Mouse (Mus musculus) brain, embryonic 14.5 days (tissue): ENCODE results near the gene Cdc42bpg. TPM values are rescaled to one million over a fixed set of nuclear protein-coding genes. Genes with fewer than 3 reads are reported as not detected.

Experiments
- DNase-seq: peaks from one replicate; pipeline ENCODE4 v3.0.0-alpha.2; 2011; ENCODE audit warnings: low read depth
- CTCF ChIP-seq: fragments of 200-500 bp; IDR thresholded peaks from 2 replicates; pipeline ENCODE4 v1.5.1; 2012; ENCODE audit warnings: inconsistent platforms, mild to moderate bottlenecking, moderate library complexity, borderline replicate concordance; ENCODE audit not compliant: insufficient read depth, insufficient read length; ENCODE audit errors: extremely low read depth
- POLR2A ChIP-seq: fragments of 200-500 bp; IDR thresholded peaks from 2 replicates; pipeline ENCODE4 v1.6.1; 2012; ENCODE audit warnings: mild to moderate bottlenecking, inconsistent platforms, borderline replicate concordance; ENCODE audit not compliant: poor library complexity, insufficient read depth, insufficient read length, severe bottlenecking; ENCODE audit errors: extremely low read depth
- polyA plus RNA-seq: library from polyadenylated mRNA; depleted of rRNA; stranded (reverse); fragments of >200 nt; gene quantifications from 2 replicates; pipeline ENCODE4 v1.2.3, GENCODE M21; 2012

Cdc42bpg gene
- polyA plus RNA-seq, 1 experiment = 6.5 TPM

DNA sequence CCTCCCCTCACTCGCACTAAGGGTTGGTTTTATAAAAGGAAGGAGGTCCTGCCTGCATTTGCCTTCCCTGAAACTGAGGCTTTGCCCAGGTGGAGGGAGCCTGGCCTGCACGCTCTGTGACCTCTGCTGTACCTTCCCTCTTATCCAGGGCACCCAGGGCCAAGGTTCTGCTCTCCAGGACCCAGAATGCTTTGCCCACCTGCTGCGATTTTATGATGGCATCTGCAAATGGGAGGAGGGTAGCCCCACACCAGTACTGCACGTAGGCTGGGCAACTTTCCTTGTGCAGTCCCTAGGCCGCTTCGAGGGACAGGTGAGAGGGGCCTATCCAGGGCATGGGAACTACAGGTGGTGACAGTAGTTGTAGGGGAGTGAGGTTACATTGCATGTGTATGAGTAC is 32.9 kb downstream of the Cdc42bpg start:
- TF ChIP-seq CTCF = no peak
- no peak for TF ChIP-seq POLR2A

DNA sequence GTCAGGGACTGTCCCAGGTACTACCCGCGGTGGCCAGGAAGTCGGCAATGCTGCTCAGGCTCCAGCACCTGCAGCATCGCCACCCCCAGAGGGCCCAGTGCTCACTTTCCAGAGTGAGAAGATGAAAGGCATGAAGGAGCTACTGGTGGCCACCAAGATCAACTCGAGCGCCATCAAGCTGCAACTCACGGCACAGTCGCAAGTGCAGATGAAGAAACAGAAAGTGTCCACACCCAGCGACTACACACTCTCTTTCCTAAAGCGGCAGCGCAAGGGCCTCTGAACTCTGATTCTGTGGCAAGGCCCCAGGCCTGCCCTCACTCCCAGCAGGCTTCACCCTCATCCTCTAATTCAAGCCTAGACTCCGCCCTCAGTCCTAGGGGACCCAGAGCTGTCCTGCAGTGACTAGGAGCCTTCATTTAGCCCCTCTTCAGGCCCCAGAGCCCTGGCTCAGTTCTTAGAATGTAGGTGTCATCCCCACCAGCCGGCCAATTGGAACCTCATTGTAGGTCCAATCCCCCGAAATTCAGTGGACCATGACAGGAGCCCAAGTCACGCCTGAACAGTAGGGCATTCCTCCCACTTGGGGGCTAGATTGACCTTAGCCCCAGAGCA is 33.7 kb downstream of the Cdc42bpg start:
- no peak for DNase-seq
- TF ChIP-seq POLR2A (no peak), CTCF (no peak)

More for the DNA sequence above, 32.9 kb downstream of the Cdc42bpg start:
- no peak for DNase-seq

GRCm38 (mm10) chr19:6340524-6341452 is 34.5 kb downstream of the Cdc42bpg start, which contains the start of gene Map4k2:
TSS of gene Map4k2 (plus strand) at chr19:6341135.
- DNase-seq = peak; percentile 66
- TF ChIP-seq POLR2A (0 out of 2 replicates have a peak, but pooled peaks have one; percentile 9), CTCF (peak; percentile 18; the same call in 1 of the 2 replicates)

- TF ChIP-seq POLR2A (no peak), CTCF (no peak)
- DNase-seq = no peak
Measured at GRCm38 (mm10) chr19:6341453-6342077, 35.3 kb downstream of the Cdc42bpg start.

DNA sequence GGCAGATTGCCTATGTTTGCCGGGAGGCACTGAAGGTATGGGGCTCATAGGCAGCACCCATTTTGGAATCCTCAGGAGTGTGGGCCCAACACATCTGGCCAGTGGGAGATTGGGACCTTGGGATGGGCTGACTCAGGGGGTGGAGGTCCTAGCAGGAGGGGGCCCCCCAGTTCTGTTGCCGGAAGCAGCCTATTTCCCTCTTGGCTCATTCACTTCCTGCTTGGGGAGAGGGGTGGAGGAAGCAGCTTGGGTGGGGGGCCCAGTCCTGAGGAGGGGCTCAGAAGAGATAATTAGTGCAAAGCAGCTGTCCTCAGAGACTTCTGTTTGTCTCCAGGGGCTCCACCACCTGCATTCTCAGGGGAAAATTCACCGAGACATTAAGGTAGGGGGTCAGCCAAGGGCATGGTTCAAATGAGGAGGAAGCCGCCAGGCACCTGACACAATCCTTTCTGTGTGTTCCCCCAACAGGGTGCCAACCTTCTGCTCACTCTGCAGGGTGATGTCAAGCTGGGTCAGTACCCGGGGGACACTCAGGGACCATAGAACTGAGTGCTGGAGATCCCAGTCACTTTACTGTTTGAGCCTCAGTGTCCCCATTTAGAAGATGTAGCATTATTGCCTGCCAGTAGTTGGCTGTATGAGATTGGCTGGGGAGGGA is 36.1 kb downstream of the Cdc42bpg start:
- DNase-seq = no peak

DNA sequence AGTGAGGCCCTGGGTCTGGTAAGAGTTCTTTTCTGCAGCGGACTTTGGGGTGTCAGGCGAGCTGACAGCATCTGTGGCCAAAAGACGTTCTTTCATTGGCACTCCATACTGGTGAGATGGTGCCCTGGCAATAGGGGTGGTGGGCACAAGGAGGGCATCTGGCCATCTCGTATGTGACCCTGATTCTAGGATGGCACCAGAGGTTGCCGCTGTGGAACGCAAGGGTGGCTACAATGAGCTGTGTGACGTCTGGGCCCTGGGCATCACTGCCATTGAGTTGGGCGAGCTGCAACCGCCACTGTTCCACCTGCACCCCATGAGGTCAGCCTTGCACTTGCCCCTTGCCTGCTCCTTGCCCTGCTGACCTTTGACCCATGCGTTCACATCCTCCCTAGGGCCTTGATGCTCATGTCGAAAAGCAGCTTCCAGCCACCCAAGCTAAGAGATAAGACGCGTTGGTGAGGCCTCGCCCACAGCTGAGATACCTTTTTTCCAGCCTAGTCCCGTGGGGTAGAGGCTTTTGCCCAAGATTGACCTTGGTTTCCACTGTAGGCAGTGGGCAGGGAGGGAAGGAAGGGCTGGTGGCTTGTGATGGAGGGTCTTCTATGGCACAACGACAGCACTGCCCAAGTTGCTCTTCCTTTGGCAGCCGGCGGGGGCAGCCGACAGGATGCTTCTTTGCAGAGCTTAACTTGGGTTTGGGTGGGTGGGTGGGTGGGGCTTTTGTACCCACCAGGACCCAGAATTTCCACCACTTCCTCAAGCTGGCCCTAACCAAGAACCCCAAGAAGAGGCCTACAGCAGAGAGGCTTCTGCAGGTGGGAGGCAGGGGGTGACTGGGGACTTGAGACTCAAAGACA is 37.0 kb downstream of the Cdc42bpg start:
- no peak for DNase-seq
- TF ChIP-seq CTCF (no peak), POLR2A (no peak)

More for the DNA sequence above, 36.1 kb downstream of the Cdc42bpg start:
- no peak for TF ChIP-seq CTCF
- no peak for TF ChIP-seq POLR2A

GRCm38 (mm10) chr19:6343996-6344395 is 37.7 kb downstream of the Cdc42bpg start:
- TF ChIP-seq POLR2A (no peak), CTCF (no peak)
- DNase-seq = no peak

DNA sequence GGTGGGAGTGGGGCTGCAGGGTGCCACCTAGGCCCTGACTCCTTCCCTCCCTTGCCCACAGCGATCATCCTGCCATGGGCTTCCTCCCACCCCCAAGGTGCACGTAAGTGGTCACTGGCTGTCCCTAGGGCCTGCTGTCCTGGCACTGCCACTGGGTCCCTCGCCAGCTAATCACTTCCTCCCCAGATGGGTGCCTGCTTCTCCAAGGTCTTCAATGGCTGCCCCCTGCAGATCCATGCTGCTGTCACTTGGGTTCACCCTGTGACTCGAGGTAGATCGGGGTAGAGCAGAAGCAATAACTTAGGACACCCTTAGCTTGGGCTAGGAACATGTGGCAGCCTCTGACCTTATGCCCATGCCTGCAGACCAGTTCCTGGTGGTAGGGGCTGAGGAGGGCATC is 39.8 kb downstream of the Cdc42bpg start:
- TF ChIP-seq POLR2A (no peak), CTCF (no peak)
- no peak for DNase-seq

GRCm38 (mm10) chr19:6346661-6347060 is 40.4 kb downstream of the Cdc42bpg start:
- DNase-seq = no peak
- no peak for TF ChIP-seq CTCF
- TF ChIP-seq POLR2A = no peak

- TF ChIP-seq CTCF (no peak), POLR2A (no peak)
- no peak for DNase-seq
Measured at GRCm38 (mm10) chr19:6347615-6348014, 41.4 kb downstream of the Cdc42bpg start.
